Mouse (Mus musculus) left cerebral cortex, adult 18-20 months (tissue): ENCODE measurements around the gene Magi1. TPM values are rescaled to one million over a fixed set of nuclear protein-coding genes. Genes with fewer than 3 reads are reported as not detected.

Experiments used
- DNase-seq, 2 experiments: peaks; one replicate each; pipeline ENCODE4 v3.0.0; 2021 to 2022; ENCODE audit warnings: low spot score in 2 of 2, mixed read lengths in 1 of 2
- total RNA-seq, 2 experiments: library from RNA; stranded (reverse); gene quantifications; 2 replicates each; pipeline ENCODE4 v1.2.3; 2021

Magi1 gene
- total RNA-seq, 2 experiments from 2014 or later, result 71.0 to 87.5 TPM

GRCm38 (mm10) chr6:93911420-93911819 is 372.3 kb downstream of the Magi1 start:
- DNase-seq, result no peak

DNA sequence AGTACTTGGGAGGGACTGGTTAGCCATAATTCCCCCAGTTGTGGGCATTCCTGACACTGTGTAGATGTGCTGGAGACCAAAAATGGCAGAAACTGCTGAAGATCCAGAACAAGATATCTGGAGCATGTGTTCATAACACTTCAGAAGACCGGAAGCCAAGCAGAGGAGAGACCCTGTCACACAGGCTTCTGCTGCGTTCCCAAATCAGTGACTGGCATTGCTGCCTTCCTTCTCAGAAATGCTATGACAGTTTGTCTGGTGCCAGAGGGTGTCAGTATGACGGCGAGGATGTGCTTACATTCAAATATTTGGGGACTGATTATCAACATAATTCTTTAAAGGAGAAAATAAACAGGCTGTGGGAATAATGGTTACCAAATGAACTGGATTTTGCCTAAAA is 373.7 kb downstream of the Magi1 start:
- DNase-seq, result no peak

DNA sequence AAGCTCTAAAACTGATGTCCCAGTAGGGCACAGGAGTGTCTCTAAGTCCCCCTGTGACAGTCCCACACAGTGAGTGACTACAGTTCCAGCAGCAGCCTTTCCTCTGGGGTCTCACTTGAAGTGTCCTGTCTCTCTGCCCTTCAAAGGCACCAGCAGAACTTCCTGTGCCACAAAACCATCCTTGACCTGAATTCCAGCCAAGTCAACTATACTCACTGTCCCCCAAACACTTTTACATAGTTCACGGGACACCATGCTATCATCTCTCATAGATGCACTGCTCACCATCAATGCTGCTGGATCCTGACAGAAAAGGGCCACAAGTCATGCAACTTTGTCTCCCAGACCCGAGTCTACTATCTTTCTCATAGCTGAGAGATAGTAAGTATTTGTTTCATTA is 378.7 kb downstream of the Magi1 start:
- DNase-seq, result no peak

DNA sequence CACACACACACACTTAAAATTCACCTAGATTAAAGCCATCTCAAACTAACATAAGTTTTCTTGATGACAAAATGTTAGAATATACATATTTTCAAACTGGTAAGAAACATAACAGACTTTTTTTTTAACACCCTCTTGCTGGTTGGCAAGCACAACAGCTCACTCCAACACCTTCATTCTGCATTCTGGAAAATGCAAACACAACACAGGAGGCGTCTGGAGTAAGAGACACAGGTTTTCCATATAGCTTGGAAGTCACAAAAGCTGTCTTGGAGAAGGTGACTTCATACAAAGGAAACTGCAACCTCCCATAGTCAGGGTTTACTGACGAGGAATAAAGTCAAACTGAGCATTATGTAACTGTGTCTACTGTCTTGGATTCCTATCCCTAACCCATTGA is 381.5 kb downstream of the Magi1 start:
- peak in 1 of 2 experiments; percentile 12 for DNase-seq

- no peak for DNase-seq
These were observed 382.3 kb downstream of the Magi1 start for GRCm38 (mm10) chr6:93901408-93901807.

DNA sequence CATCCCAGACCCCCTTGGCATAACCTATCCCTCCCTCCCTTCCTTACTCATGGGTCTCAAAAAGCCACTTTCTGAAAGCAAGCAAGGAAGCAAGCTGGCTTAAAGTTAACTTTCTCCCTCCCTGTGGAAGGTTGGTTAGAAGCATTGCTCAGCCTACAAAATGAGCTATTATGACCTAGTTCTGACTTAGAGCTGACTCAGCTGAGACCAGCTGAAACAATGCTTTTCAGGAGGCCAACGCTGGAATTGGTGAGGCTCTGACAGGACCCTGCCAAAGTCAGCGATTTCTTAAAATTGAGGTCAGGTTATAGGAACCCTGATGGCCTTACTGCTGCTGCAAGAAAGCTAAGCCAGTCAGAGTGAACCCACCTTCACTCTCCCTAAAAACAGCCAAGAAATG is 386.2 kb downstream of the Magi1 start:
- no peak for DNase-seq

GRCm38 (mm10) chr6:93895721-93896120 is 388.0 kb downstream of the Magi1 start:
- DNase-seq, result no peak

- no peak for DNase-seq
These were observed 389.8 kb downstream of the Magi1 start for GRCm38 (mm10) chr6:93893956-93894355.

DNA sequence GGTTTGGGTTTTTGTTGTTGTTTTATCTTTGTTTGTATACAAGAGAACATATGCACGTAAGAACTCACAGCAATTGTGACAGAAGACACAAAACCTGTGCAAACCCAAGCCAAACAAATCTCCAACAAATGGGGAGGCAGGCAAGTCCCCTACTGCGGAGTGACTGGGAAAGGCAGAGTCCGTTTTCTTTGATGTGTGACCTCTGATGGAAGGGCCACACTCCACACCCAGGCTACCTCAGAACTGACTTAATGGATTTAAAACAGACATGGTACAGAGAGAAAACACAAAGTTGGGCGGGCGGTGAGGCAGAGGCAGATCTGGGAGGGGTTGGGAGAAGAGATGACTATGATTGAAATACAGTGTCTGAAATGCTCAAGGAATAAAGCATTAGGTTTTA is 390.8 kb downstream of the Magi1 start:
- no peak for DNase-seq

- no peak for DNase-seq
These were observed 393.7 kb downstream of the Magi1 start for GRCm38 (mm10) chr6:93890011-93890410.

GRCm38 (mm10) chr6:93877337-93877736 is 406.4 kb downstream of the Magi1 start:
- no peak for DNase-seq

DNA sequence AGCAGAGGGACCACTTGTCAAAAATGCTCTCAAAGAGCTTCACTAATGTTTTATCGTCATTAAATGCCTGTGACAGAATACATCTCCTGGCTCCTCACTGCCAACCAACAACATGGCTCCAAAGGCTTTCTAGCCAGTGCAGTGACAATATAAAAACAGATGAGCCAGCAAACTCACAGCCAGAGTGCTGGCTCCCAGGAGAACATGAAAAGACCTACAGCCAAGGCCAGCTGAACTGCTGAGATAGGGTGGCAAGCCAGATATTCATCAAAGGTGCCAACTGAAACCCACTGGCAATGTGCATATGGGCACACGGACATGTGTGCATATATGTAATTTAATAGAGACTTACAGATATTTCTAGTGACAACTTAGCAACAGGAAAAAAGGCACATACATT is 408.8 kb downstream of the Magi1 start:
- no peak for DNase-seq

DNA sequence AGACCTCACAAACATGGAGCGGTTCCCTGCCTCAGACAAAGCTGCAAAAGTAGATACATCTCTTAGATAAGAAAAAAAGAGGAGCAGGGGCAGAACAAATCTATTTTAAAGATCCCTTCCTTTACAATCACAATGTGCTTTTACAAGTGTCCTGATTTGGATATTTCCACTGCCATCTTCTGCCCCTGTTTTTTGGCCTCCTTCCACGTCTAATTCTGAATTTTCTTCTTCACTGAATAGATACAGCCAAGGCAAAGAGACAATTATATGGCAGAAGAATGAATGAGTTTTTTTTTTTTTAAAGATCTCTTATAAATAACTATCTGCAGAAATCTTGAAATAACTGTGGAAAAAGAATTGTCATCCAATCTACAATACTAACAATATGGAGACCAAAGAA is 409.3 kb downstream of the Magi1 start:
- DNase-seq, result no peak

DNA sequence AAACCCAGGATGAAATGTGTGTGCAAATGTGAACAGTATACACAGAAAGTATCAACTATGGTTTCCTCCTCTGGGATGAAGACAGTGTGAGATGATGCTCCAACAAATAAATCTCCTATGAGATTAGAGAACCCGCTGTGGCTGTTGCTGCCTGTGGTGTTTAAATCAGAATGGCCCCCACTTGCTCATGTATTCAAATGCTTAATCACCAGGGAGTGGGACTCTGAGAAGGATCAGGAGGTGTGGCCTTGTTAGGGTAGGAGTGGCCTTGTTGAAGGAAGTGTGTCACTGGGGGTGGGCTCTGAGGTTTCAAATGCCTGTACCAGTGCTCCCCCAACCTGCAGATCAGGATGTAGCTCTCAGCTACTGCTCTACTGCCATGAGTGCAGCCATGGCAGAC is 410.2 kb downstream of the Magi1 start:
- DNase-seq, result no peak

DNA sequence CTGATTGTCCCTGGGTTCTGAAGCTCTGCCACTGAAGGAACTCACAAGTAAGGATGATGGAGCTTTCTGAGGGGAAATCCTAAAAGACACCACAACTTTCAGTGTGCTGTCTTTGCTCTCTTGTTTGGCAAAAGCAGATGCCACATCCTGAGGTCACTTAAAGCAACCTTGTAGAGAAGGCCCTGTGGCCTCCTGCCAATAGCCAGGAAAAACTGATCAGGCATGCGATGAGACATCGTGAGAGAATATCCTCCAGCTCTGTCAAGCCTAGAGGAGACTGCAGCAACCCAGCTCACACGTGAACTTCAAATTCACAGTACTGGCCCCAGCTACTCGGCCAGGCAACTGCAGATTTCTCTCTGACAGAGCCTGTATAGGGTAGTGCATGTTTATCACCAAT is 412.2 kb downstream of the Magi1 start:
- DNase-seq, result no peak

- DNase-seq, result no peak
These were observed 413.7 kb downstream of the Magi1 start for GRCm38 (mm10) chr6:93870023-93870422.

DNA sequence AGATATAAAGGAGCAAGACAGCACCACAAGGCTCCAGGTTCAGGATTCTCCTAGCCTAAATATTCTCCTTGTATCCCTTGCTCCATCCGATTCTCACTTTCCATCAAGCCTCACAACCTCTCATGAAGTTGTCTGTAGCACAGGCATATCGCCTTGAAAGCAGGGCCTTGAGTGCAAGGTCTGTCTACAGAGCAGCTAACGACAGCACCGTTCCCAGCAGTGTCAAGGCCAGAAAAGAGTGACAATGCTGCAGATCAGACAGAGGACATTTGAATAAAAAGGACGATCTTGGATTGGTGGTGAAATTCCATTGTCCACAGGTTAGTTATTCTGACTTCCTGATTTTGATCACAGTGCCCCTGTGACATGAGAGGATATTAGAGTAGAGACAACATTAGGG is 421.5 kb downstream of the Magi1 start:
- DNase-seq, result no peak

DNA sequence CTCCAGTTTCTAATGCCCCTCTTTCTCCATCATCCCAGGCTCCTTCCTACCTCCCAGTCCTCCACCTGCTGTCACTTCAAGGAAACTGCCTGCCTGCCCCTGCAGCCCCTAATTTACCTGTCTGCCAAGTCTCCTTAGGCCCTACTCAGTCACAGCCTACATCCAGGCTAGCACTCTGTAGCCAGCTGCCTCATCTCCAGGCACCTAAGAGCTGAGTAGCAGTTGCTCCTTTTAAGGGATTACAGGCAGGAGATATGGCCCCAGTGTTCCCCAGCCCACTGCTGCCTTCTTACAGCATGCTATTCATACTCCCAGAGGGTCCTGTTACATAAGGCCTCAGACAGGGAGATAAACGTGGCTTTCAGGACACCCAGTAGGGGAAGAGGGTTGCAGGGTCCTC is 426.9 kb downstream of the Magi1 start:
- no peak for DNase-seq

GRCm38 (mm10) chr6:93855806-93856641 is 427.7 kb downstream of the Magi1 start:
- DNase-seq, result peak; percentile 19 to 32

DNA sequence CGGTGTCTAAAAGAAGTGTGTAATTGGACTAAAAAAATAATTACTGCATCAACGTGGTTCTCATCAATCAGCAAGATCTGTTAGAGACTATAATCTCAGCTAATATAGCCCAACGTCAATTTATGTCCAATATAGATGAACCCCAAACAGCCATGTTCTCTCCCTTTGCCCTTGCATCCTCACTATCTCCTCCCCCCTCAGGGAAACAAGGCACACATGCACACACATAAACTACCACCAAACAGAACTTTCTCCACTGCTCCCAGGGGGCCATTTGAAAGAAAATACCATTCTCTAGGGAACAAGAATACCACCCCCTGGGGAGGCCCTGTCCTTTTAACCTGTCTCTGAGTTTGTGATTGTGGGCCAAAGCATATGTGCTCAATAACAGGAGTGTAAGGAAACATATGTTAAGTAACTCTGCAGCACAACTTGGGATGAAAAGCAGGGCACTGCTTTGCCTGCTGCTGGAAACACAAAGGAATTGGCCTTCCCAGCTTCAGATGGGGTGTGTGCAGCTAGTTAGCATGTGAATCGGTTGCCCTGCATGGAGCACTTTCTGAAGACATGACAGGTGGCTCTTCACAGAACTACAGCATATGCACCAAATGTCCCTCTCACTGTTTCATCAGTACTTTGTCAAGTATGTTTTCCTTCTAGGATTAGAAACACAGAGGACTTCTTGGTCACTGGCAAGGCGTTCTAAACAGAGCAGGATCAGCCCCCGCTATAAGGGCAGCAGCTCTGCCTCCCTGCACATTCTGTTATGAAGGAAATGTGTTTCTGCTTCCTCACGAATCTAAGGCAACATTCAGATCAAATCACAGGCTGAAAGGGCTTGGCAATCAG is 434.6 kb downstream of the Magi1 start:
- peak in 1 of 2 experiments; percentile 25 for DNase-seq

DNA sequence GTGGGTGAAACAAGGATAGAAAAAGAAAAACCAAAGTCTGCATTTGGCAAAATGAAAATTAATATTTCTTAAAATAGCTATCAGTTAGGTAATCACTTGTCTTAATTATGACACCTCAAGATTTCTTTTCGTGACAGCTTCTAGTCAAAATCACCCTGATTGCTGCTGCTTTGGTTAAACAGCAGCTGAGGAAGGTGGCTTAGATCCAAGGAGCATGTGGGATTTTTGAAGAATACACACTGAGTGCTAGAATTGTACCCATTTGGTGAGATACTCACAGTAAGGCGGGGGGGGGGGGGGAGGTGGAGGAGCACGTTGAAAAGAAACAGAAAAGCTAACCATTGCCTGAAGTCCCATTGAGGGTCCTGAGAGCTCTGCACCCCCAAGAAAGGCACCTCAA is 438.2 kb downstream of the Magi1 start:
- peak in 1 of 2 experiments; percentile 23 for DNase-seq

DNA sequence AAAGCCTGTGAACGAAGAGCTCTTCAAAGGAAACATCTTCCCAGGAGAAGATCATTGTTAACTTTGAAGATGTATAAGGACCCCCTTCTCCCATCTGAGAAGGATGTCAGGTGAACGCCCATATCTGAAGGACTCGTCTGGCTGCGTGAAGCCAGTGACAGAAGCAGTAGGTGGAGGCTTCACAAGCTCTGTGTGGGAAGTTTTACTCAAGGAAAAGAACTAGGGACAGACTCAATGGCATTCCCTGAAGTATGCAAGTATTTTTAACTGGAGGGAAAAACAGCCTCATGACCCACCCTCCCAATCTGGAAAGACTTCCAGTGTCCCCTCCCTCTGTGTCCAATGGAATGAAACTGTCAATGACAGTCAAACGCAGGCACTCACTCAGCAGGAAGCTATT is 438.6 kb downstream of the Magi1 start:
- DNase-seq, result no peak
